Mouse (Mus musculus): Measurements from ENCODE around the gene Eif4g1.
"Not testable (repeated sequence)": the region's sequence is repeated elsewhere in the genome, so short reads cannot be mapped to it uniquely, and the experiment has no call there.

The Eif4g1 gene

DNA sequence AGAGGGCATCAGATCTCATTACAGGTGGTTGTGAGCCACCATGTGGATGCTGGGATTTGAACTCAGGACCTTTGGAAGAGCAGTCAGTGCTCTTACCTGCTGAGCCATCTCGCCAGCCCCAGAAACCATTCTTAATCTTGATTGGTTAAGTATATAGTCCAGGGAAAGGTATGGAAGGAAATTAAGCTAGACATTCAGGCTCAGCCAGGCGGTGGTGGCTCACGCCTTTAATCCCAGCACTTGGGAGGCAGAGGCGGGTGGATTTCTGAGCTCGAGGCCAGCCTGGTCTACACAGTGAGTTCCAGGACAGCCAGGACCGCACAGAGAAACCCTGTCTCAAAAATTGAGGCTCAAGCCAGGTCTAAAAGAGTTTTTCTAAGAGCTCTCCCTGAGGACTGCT lies at the start of gene Eif4g1:
Gene Eif4g1 (plus strand): TSS at position 301 of the 400 bp plus-strand sequence.
- not testable (repeated sequence) for DNase-seq (ENCODE audit: extremely low spot score, low read depth, low spot score)

- no peak for DNase-seq (ENCODE audit: extremely low spot score, low read depth, low spot score)
Measured at GRCm38 (mm10) chr16:20619541-20620398, 48.3 kb upstream of the Eif4g1 start.

DNA sequence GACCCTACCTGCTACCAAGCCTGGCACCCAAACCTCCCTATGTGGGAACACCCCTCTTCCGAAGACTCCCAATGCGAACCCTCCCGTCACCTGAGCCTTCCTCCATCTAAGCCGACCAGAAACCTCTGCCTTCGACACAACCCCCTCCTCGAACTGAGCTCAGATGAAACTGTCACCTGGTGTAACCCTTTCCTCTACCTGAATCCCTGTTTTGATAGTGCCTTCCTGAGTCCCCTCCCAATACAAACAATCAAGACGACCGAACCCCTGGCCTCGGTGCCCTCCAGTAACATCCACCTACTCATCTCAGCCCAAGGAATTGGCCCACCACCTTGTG lies 47.7 kb upstream of the Eif4g1 start:
- no peak for DNase-seq (ENCODE audit: extremely low spot score, low read depth, low spot score)

GRCm38 (mm10) chr16:20620751-20621190 lies 47.3 kb upstream of the Eif4g1 start:
- no peak for DNase-seq (ENCODE audit: extremely low spot score, low read depth, low spot score)

DNA sequence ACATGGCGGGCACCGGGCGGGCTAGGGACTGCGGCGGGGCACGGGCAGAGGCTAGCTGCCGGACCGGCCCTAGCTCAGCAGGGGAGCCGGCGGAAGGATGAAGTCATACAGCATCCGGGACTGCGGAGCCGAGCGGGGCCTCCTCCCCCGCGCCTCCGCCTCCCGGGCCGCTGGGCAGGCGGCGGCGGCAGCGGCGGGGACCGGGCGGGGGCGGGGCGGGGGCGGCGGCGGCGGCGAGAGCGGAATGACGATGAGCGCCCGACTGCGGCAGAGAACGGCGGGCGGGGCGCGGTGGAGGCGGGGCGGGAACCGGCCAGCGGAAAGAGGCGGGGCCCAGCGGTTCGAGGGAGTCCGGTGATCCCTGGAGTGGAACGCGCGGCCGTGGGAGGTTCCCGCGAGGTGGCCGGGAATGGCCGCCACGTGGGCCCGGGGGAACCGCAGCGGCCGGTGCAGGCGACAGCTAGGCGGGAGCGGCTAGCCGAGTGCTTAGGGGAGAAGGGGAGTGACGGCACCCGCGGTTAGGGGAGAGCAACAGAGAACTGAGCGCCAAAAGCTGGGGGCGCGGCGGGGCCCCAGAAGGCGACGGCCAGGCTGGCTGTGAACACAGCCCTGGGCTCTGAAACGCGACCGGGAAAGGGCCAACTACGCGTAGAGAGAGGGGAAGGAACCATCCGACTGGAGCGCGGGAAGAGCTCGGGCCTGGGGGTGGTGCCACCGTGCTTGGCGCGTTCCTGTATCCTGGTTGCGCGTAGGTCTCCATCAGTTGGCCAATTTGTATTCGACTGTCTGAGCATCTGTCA lies 46.7 kb upstream of the Eif4g1 start, which contains the start of gene Camk2n2:
Gene Camk2n2 (minus strand): TSS at position 97 of the 800 bp plus-strand sequence.
- no peak for DNase-seq (ENCODE audit: extremely low spot score, low read depth, low spot score)

DNA sequence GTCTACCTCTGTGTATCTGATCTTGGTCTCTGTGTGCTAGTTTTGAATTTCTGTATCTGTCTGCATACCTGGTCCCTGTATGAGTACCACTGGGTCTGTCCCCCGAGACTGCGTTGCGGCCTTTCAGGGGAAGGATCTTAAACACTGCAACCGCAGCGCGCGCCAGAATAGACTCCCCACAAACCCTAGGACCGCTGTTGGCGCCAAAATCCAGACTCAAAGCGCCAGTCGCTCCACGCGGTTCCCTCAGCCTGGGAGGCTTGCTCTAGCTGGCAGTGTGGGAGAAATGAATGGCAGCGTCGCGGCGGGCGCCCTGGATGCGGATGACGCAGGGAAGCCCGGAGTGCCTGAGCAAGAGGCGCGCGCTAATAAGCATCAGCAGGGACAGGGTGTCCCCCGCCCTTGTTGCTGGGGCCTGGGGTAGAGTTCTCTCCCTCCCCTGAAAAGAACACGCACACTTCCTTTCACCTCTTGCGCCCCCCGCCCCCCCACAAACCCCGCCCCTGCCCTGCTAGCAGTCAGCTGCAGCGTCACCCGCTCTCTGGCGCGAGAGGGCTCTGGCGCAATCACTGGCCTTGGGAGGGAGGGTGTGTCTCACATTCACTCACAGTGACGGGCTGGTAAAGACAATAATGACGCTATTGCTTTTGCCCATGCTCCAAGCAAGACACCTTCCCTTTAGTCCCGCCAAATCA lies 46.0 kb upstream of the Eif4g1 start:
- DNase-seq (ENCODE audit: extremely low spot score, low read depth, low spot score) = no peak

DNA sequence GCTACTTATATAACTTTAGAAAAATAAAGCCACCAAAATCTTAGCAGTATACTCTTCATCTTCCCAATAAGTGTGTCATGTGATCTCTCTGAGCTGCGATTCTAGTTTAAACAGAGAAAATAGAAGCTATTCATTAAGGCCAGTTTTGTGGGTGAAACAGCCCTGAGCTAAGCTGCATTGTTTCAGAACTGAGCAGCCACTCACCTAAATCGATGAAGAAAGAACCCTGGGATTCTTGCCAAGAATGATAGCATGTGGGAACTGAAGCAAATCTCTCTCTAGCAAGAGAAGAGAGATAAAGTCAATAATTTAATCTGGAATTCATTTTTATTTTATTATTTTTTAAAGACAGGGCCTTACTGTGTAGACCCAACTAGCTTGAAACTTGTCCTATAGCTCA lies 44.9 kb upstream of the Eif4g1 start:
- no peak for DNase-seq (ENCODE audit: extremely low spot score, low read depth, low spot score)

GRCm38 (mm10) chr16:20628871-20629391 lies 39.2 kb upstream of the Eif4g1 start:
- DNase-seq (ENCODE audit: extremely low spot score, low read depth, low spot score) = no peak

DNA sequence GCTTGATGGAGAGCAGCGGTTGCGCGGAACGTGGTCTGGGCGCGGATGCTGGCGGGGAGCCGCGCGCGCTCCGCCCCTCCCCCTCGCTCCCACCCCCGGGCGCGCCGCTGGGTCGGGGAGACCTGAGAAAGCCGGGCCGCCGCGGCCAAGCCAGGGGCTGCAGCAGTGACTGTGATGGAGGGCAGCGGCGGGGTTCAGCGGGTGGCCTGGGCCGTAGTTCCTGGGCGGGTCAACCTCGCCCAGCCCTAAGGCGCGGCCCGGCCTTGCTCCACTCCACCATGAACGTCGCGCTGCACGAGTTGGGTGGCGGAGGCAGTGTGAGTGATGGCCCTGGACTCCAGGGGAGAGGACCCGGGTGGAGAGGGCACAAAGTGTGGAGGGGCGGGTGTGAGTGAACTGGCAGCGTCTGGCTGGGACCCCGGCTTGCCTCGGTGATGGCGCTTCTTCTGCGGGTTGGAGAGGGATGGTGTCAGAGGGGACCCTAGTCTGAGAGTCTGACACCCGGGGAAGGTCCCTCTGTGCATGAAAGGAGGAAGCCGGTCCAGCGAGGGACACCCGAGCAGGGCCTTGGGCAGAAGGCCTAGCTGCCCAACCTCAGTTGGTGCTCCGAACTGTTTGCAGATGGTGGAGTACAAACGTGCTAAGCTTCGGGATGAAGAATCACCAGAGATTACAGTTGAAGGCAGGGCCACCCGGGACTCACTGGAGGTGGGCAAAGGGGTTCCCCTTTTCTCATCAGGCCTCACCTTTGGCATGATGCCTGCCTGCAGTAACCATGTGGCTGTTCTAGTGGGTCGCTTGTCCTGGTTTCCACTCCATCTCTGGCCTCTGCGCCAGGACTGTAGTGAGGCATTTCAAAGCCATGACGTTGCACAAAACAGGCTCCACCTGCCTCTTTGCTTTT lies 38.1 kb upstream of the Eif4g1 start, which contains the start of gene Ece2:
Gene Ece2 (plus strand): TSS at position 98 of the 904 bp plus-strand sequence.
- DNase-seq (ENCODE audit: extremely low spot score, low read depth, low spot score) = no peak

- no peak for DNase-seq (ENCODE audit: extremely low spot score, low read depth, low spot score)
Measured at GRCm38 (mm10) chr16:20637410-20637809, 30.7 kb upstream of the Eif4g1 start.

DNA sequence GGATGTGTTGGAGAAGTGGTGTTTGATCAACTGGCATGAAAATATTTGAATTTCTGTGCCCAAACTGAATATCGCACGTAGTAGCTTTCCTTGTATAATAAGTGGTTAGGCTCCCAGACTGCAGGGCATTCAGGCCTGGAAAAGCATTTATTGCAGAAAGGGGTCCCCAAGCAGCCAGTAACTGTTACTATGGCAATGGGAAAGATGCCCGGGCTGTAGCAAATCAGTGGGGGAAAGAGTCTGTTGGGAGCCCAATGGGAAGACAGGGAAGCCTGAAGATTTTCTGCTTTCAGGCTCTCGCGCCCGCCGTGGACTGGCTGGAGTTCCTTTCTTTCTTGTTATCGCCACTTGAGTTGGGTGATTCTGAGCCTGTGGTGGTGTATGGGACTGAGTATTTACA lies 29.7 kb upstream of the Eif4g1 start:
- no peak for DNase-seq (ENCODE audit: extremely low spot score, low read depth, low spot score)

DNA sequence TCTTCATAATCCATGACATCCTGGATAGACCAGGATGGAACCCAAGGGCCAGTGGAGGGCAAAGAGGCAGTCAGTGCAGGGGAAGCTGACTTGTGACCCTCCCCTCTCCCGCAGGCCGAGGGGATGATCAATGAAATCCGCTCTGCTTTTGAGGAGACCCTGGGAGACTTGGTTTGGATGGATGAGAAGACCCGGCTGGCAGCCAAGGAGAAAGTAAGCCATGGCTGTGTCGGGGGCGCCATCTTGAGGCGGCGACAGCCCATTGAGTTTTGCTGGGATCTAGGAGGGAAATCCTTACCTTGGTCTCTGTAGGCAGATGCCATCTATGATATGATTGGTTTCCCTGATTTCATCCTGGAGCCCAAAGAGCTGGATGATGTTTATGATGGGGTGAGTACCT lies 26.0 kb upstream of the Eif4g1 start:
- DNase-seq (ENCODE audit: extremely low spot score, low read depth, low spot score) = no peak

DNA sequence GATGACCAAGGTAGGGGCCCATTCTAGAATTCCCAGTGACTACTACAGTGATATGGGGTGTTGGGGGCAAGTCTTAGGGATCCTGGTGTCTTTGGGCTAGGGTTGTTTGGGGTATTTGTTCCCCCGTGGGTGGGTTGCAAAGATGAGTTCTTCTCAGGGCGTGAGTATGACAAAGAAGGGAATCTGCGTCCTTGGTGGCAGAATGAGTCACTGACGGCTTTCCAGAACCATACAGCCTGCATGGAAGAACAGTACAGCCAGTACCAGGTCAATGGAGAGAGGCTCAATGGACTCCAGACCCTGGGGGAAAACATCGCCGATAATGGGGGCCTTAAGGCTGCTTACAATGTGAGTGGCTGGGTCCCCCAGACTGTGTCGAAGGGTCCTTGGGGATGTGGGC lies 24.2 kb upstream of the Eif4g1 start:
- no peak for DNase-seq (ENCODE audit: extremely low spot score, low read depth, low spot score)

- peak; percentile 72 for DNase-seq (ENCODE audit: extremely low spot score, low read depth, low spot score)
Measured at GRCm38 (mm10) chr16:20651076-20651946, 16.8 kb upstream of the Eif4g1 start, which contains the start of gene Psmd2. Psmd2 (plus strand) TSS chr16:20651652.

GRCm38 (mm10) chr16:20651947-20652310 lies 16.2 kb upstream of the Eif4g1 start:
- no peak for DNase-seq (ENCODE audit: extremely low spot score, low read depth, low spot score)

DNA sequence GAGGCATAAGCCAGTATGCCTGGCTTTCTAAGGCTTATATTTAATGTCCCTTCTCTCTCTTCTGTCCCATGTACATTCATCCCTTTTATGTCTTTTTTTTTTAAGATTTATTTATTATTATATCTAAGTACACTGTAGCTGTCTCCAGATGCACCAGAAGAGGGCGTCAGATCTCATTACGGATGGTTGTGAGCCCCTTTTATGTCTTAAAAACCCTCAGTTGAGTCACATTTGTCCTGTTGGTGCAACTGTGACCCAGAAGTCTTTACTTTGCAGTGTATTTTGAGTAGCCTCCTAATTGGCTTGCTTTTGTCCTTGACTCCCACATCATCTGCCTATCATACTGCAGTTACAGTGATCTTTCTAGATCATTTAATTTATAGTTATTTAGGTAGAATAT lies 14.8 kb upstream of the Eif4g1 start:
- no peak for DNase-seq (ENCODE audit: extremely low spot score, low read depth, low spot score)

GRCm38 (mm10) chr16:20657661-20658060 lies 10.5 kb upstream of the Eif4g1 start:
- DNase-seq (ENCODE audit: extremely low spot score, low read depth, low spot score) = no peak

- DNase-seq (ENCODE audit: extremely low spot score, low read depth, low spot score) = no peak
Measured at GRCm38 (mm10) chr16:20670291-20670690, 2.2 kb downstream of the Eif4g1 start.

DNA sequence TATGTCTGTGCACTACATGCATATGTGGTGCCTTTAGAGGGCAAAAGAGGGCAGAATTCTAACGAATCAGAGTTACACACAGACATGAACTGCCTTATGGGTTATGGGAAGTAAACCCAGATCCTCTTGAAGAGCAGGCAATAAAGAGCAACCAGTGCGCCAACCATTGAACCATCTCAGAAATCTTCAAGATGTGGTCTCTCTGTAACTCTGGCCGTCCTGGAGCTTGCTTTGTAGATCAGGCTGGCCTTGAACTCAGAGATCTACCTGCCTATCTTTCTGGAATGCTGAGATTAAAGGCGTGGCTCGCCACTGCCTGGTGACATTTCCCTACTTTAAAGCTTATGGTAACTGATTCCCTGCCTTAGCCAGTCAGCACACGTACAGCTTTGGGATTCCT lies 3.8 kb downstream of the Eif4g1 start:
- DNase-seq (ENCODE audit: extremely low spot score, low read depth, low spot score) = no peak

Measured in hindlimb bud, embryonic 11.5 days (tissue).